Mouse (Mus musculus) limb, embryonic 11.5 days (tissue): ENCODE measurements around the gene Platr17. TPM values are rescaled to one million over a fixed set of nuclear protein-coding genes. Genes with fewer than 3 reads are reported as not detected.

Experiments used
- ATAC-seq: fragments of 200-750 bp; cut with Nextera tagmentation; 2 replicates; pipeline ENCODE4 v1.8.0; 2017; ENCODE audit warnings: low read depth; ENCODE audit not compliant: insufficient number of reproducible peaks, low FRiP score, low TSS enrichment
- DNase-seq: peaks from one replicate; pipeline ENCODE4 v3.0.0-alpha.2; 2015; ENCODE audit warnings: low spot score
- H3K27ac ChIP-seq: fragments of 300-500 bp; sonication (generic); replicated peaks from 2 replicates; pipeline ENCODE4 v1.5.1; 2014; ENCODE audit warnings: low read depth, mild to moderate bottlenecking, low read length
- H3K27me3 ChIP-seq: fragments of 300-500 bp; sonication (generic); 2 replicates; pipeline ENCODE4 v1.6.1; 2014; ENCODE audit warnings: mild to moderate bottlenecking, low read length, mixed read lengths; ENCODE audit not compliant: control insufficient read depth, insufficient read depth
- H3K36me3 ChIP-seq: fragments of 300-500 bp; sonication (generic); 2 replicates; pipeline ENCODE4 v1.6.1; 2014; ENCODE audit warnings: mild to moderate bottlenecking, low read length, moderate library complexity, mixed read lengths; ENCODE audit not compliant: control insufficient read depth, insufficient read depth
- H3K4me1 ChIP-seq: fragments of 300-500 bp; sonication (generic); 2 replicates; pipeline ENCODE4 v1.6.1; 2014; ENCODE audit warnings: low read length, mixed read lengths; ENCODE audit not compliant: control insufficient read depth, insufficient read depth
- H3K4me2 ChIP-seq: fragments of 300-500 bp; sonication (generic); 2 replicates; pipeline ENCODE4 v1.6.1; 2014; ENCODE audit warnings: low read depth, mild to moderate bottlenecking, moderate library complexity; ENCODE audit not compliant: severe bottlenecking
- H3K4me3 ChIP-seq: fragments of 300-500 bp; sonication (generic); 2 replicates; pipeline ENCODE4 v1.5.1; 2014; ENCODE audit warnings: low read depth, low read length
- H3K9ac ChIP-seq: fragments of 300-500 bp; sonication (generic); 2 replicates; pipeline ENCODE4 v1.6.1; 2014; ENCODE audit warnings: mild to moderate bottlenecking, low read length
- H3K9me3 ChIP-seq: fragments of 300-500 bp; sonication (generic); 2 replicates; pipeline ENCODE4 v1.6.1; 2016; ENCODE audit warnings: low read length; ENCODE audit not compliant: control insufficient read depth
- WGBS: fragments of 180-500 bp; shearing (Covaris S2); extraction: QIAGEN DNeasy Blood & Tissue Kit; methylation state at CpG from one replicate; pipeline ENCODE4 v1.1.7; 2014; 5-methylcytosine and 5-hydroxymethylcytosine counted together
- polyA plus RNA-seq: library from polyadenylated mRNA; unstranded; fragments of >200 nt; fragmentation: Nextera tagmentation; extraction: Ambion mirVana; gene quantifications from 2 replicates; pipeline ENCODE4 v1.2.1, GENCODE M21; 2014

Gene Platr17
- polyA plus RNA-seq, 1 experiment from 2014 or later: 0.19 TPM

- DNase-seq: no peak
- no peak for ATAC-seq
Measured at GRCm38 (mm10) chr17:33930280-33931158, 25.6 kb downstream of the Platr17 start.

GRCm38 (mm10) chr17:33931159-33931866 lies 26.4 kb downstream of the Platr17 start:
- H3K27ac ChIP-seq: no peak overlapping the region
- peak overlapping the region; percentile 91 for H3K4me3 ChIP-seq
- peaks cover 15% of the 10 kb centered on the region for H3K4me1 ChIP-seq
- H3K9ac ChIP-seq: peak overlapping the region; percentile 81
- DNase-seq (no peak), ATAC-seq (no peak)
- WGBS: 32% methylated on average over 18 of the region's 18 CpGs
- no peaks in the 10 kb centered on the region for H3K27me3 ChIP-seq
- H3K9me3 ChIP-seq: no peaks in the 10 kb centered on the region
- 0 out of 2 replicates have a peak, but pooled peaks cover 6% of the 10 kb centered on the region for H3K36me3 ChIP-seq
- peak overlapping the region; percentile 99 for H3K4me2 ChIP-seq

More at GRCm38 (mm10) chr17:33930280-33931158, 25.6 kb downstream of the Platr17 start:
- H3K4me2 ChIP-seq: peak overlapping the region; percentile 99
- H3K4me3 ChIP-seq: peak overlapping the region; percentile 91
- WGBS: under 1% methylated on average over 42 of the region's 45 CpGs
- H3K36me3 ChIP-seq: 0 out of 2 replicates have a peak, but pooled peaks cover 6% of the 10 kb centered on the region
- peak overlapping the region; percentile 87 for H3K27ac ChIP-seq
- no peaks in the 10 kb centered on the region for H3K9me3 ChIP-seq
- H3K27me3 ChIP-seq: no peaks in the 10 kb centered on the region
- H3K9ac ChIP-seq: peak overlapping the region; percentile 81
- peaks cover 15% of the 10 kb centered on the region for H3K4me1 ChIP-seq

- Histone ChIP-seq H3K9me3 (no peaks in the 10 kb centered on the region), H3K36me3 (peaks cover 7% of the 10 kb centered on the region; the same call in 1 of the 2 replicates), H3K27ac (no peak overlapping the region), H3K4me1 (peaks cover 15% of the 10 kb centered on the region), H3K27me3 (no peaks in the 10 kb centered on the region), H3K4me3 (no peak overlapping the region), H3K4me2 (no peak overlapping the region), H3K9ac (no peak overlapping the region)
- ATAC-seq (no peak), DNase-seq (no peak)
- 92% methylated on average over 11 of the region's 11 CpGs for WGBS
Measured at GRCm38 (mm10) chr17:33931947-33932346, 27.0 kb downstream of the Platr17 start.

GRCm38 (mm10) chr17:33932448-33932847 lies 27.5 kb downstream of the Platr17 start:
- H3K36me3 ChIP-seq: peaks cover 10% of the 10 kb centered on the region; the same call in 1 of the 2 replicates
- H3K9me3 ChIP-seq: no peaks in the 10 kb centered on the region
- ATAC-seq (no peak), DNase-seq (no peak)
- H3K27me3 ChIP-seq: no peaks in the 10 kb centered on the region
- peaks cover 15% of the 10 kb centered on the region for H3K4me1 ChIP-seq
- H3K4me3 ChIP-seq: no peak overlapping the region
- no peak overlapping the region for H3K4me2 ChIP-seq
- no peak overlapping the region for H3K27ac ChIP-seq
- 93% methylated on average over 14 of the region's 14 CpGs for WGBS
- no peak overlapping the region for H3K9ac ChIP-seq

- Histone ChIP-seq H3K9me3 (no peaks in the 10 kb centered on the region), H3K9ac (no peak overlapping the region), H3K27ac (no peak overlapping the region), H3K4me1 (peaks cover 11% of the 10 kb centered on the region), H3K27me3 (no peaks in the 10 kb centered on the region), H3K4me3 (no peak overlapping the region), H3K4me2 (no peak overlapping the region), H3K36me3 (peaks cover 10% of the 10 kb centered on the region; the same call in 1 of the 2 replicates)
- 90% methylated on average over 15 of the region's 15 CpGs for WGBS
- ATAC-seq (no peak), DNase-seq (no peak)
Measured at GRCm38 (mm10) chr17:33932970-33933369, 28.0 kb downstream of the Platr17 start.

- ATAC-seq (no peak), DNase-seq (no peak)
- Histone ChIP-seq H3K9me3 (no peaks in the 10 kb centered on the region), H3K36me3 (peaks cover 13% of the 10 kb centered on the region; the same call in 1 of the 2 replicates), H3K4me1 (peaks cover 12% of the 10 kb centered on the region), H3K27ac (no peak overlapping the region), H3K27me3 (no peaks in the 10 kb centered on the region), H3K9ac (no peak overlapping the region), H3K4me2 (no peak overlapping the region), H3K4me3 (no peak overlapping the region)
- 86% methylated on average over 21 of the region's 21 CpGs for WGBS
Measured at GRCm38 (mm10) chr17:33935422-33936055, 30.6 kb downstream of the Platr17 start.

- Histone ChIP-seq H3K27me3 (no peaks in the 10 kb centered on the region), H3K36me3 (peaks cover 13% of the 10 kb centered on the region; the same call in 1 of the 2 replicates), H3K27ac (no peak overlapping the region), H3K9ac (no peak overlapping the region), H3K4me3 (no peak overlapping the region), H3K4me2 (no peak overlapping the region), H3K9me3 (no peaks in the 10 kb centered on the region), H3K4me1 (peaks cover 11% of the 10 kb centered on the region)
- ATAC-seq (no peak), DNase-seq (no peak)
- 91% methylated on average over 15 of the region's 15 CpGs for WGBS
Measured at GRCm38 (mm10) chr17:33936993-33937392, 32.1 kb downstream of the Platr17 start.

GRCm38 (mm10) chr17:33938783-33939182 lies 33.8 kb downstream of the Platr17 start:
- no peaks in the 10 kb centered on the region for H3K27me3 ChIP-seq
- WGBS: 82% methylated on average over 11 of the region's 11 CpGs
- H3K9ac ChIP-seq: no peak overlapping the region
- no peak for DNase-seq
- no peak overlapping the region for H3K4me3 ChIP-seq
- no peaks in the 10 kb centered on the region for H3K9me3 ChIP-seq
- H3K4me2 ChIP-seq: peak overlapping the region; percentile 93; the same call in 1 of the 2 replicates
- ATAC-seq: no peak
- no peak overlapping the region for H3K27ac ChIP-seq
- peaks cover 14% of the 10 kb centered on the region; the same call in 1 of the 2 replicates for H3K36me3 ChIP-seq
- peaks cover 11% of the 10 kb centered on the region for H3K4me1 ChIP-seq
